Mouse (Mus musculus): ENCODE data around the gene Gng5. TPM values are rescaled to one million over a fixed set of nuclear protein-coding genes. Genes with fewer than 3 reads are reported as not detected.
A peak's percentile ranks its signal among the peaks of the same experiment; 100 is the strongest.

Gng5 gene
- polyA plus RNA-seq, 1 experiment from 2014 or later, result 609 TPM

DNA sequence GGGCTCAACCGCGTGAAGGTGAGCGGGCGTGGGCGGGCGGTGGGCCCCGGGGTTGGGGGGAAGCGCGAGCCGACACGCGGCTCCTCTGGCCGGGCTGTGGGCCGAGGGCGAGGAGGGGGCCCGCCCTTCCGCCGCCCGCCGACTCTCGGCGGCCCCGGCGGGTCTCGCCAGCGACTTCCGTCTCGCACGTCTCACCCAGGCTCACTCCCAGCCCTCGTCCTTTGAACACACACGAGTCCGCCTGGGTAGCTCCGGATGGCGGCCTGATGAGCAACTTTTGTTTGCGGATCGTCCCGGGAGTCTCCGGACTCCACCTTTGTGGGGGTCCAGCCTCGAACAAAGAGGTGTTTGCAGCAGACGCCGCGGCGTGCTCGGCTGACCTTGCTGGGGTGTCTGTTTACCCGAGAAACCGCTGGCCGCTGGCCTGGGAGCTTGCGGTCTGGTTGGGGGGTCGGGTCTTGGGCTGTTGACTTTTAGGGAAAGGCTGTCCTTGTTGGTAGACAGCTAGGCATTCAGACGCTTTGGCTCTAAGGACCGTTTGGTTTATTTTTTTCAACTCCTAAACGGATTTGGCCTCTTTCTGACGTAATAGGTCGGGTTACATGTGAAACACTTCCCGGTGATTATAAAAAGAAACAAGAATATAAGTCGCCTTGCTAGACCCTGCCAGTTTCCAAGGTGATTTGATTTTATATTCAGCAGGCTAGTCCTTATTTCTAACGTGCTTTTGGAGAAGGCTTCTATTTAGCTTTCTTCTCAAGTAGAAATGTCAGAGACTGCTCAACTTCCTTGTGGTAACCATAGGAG, 599 bp downstream of the Gng5 start:
- H3K9me3 ChIP-seq, result no peaks in the 10 kb centered on the region
- WGBS, result under 1% methylated on average over 57 of the region's 57 CpGs
- peaks cover 8% of the 10 kb centered on the region for H3K36me3 ChIP-seq
- H3K4me1 ChIP-seq (replicated peaks), result peaks cover 25% of the 10 kb centered on the region
- peak overlapping the region; percentile 77 for H3K27ac ChIP-seq
- H3K4me3 ChIP-seq (replicated peaks), result peak overlapping the region; percentile 80
- ATAC-seq, result peak; percentile 90
- no peaks in the 10 kb centered on the region for H3K27me3 ChIP-seq
- peak overlapping the region; percentile 66 for H3K4me2 ChIP-seq (replicated peaks)
- peak overlapping the region; percentile 82 for H3K9ac ChIP-seq (replicated peaks)

DNA sequence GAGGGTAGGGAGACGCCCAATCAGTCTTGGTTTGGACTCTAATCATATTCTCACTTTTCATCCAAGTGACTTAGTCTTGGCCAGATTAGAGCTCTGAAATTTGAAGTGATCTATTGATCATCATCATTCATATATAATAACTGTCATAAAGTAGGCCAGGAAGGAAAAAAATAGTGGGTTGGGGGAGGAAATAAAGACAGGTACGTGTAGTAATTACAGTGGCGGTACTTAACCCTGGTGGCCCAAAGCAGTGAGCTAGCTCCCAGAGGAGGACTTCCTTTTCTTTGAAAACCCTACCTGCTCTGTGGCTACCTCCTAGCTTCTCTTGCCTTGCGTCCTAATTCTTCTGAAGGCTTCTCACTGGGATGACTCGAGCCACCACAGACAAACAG, 1.2 kb downstream of the Gng5 start:
- ATAC-seq, result no peak
- peak overlapping the region; percentile 66 for H3K4me2 ChIP-seq (replicated peaks)
- peaks cover 13% of the 10 kb centered on the region for H3K36me3 ChIP-seq
- H3K4me1 ChIP-seq (replicated peaks), result peaks cover 25% of the 10 kb centered on the region
- no peaks in the 10 kb centered on the region for H3K27me3 ChIP-seq
- 6% methylated on average over 5 of the region's 5 CpGs for WGBS
- H3K4me3 ChIP-seq (replicated peaks), result peak overlapping the region; percentile 80
- peak overlapping the region; percentile 82 for H3K9ac ChIP-seq (replicated peaks)
- H3K9me3 ChIP-seq, result no peaks in the 10 kb centered on the region
- no peak overlapping the region for H3K27ac ChIP-seq

DNA sequence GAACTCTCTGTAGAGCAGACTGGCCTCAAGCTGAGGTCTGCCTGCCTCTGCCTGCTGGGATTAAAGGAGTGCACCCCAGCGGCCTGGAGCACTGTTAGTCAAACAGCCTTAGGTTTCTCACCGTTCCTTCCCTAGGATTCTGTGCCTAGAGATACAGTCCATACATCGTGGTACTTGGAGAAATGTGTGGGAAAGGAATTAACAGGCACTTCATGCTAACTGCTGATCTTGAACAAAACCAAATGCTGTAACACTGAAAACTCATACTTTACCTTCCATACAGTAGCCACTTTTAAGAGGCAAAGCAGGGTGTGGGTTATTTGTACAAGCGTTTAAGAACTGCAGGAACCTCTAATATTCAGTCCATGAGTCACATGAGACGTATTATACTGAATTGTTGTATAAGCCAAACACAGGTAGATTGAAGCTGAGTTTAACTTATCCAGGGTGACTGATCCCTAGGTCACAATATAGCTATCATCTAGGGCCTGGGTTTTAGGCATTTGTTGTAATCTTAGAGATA, 2.1 kb downstream of the Gng5 start:
- Histone ChIP-seq H3K27ac (no peak overlapping the region), H3K4me3 (replicated peaks) (peak overlapping the region; percentile 80), H3K9ac (replicated peaks) (0 out of 2 replicates have a peak overlapping the region, but pooled peaks have one; percentile 37), H3K27me3 (no peaks in the 10 kb centered on the region), H3K4me1 (replicated peaks) (peaks cover 25% of the 10 kb centered on the region), H3K4me2 (replicated peaks) (peak overlapping the region; percentile 66), H3K36me3 (peaks cover 19% of the 10 kb centered on the region), H3K9me3 (no peaks in the 10 kb centered on the region)
- no peak for ATAC-seq
- WGBS, result 68% methylated on average over 5 of the region's 5 CpGs

DNA sequence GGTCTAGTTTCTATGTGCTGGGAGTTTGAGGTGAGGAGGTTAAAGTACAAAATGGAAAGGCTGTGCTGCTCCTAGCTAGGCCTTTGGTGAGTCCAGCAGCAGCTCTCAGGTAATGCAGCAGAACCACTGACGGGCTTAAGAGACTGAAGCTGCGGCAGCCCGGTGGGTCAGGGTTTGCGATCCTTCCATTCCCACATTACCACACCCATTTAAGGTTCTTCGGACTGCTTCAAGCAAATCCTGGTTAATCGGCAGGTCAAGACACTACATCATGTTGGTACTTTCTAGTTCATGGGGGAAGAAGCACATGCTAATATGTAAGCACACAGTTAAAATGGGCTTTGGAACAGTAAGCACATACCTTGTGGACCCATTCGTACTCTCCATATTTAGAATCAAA, 7.1 kb downstream of the Gng5 start:
- Histone ChIP-seq H3K27me3 (no peaks in the 10 kb centered on the region), H3K27ac (no peak overlapping the region), H3K4me1 (replicated peaks) (peaks cover 13% of the 10 kb centered on the region), H3K9me3 (no peaks in the 10 kb centered on the region), H3K4me2 (replicated peaks) (no peak overlapping the region), H3K9ac (replicated peaks) (no peak overlapping the region), H3K4me3 (replicated peaks) (no peak overlapping the region), H3K36me3 (peaks cover 64% of the 10 kb centered on the region)
- 92% methylated on average over 7 of the region's 7 CpGs for WGBS
- no peak for ATAC-seq

DNA sequence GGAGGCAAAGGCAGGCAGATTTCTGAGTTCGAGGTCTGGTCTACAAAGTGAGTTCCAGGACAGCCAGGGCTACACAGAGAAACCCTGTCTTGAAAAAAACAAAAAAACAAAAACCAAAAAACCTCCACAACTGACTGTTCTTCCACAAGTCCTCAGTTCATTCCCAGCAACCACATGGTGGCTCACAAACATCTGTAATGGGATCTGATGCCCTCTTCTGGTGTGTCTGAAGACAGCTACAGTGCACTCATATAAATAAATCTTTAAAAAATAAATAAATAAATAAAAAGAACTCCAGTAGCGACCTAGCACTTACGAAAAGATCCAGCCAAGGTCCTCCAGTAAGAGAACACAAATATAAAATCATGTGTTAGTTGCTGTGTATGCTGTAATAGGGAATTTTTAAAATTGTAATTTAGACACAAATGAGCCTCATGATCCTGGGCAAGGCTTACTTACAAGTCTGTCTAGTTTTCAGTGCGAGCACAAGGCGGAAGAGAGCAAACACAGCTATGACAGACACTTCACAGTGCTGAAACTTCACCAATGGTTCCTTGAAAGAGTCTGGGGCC, 20.7 kb downstream of the Gng5 start:
- H3K27ac ChIP-seq, result peak overlapping the region; percentile 98
- H3K36me3 ChIP-seq, result peaks cover 17% of the 10 kb centered on the region
- 41% methylated on average over 5 of the region's 5 CpGs for WGBS
- H3K27me3 ChIP-seq, result no peaks in the 10 kb centered on the region
- no peaks in the 10 kb centered on the region for H3K9me3 ChIP-seq
- H3K9ac ChIP-seq (replicated peaks), result peak overlapping the region; percentile 83
- peak overlapping the region; percentile 80 for H3K4me3 ChIP-seq (replicated peaks)
- ATAC-seq, result no peak; the same call in 1 of the 2 replicates
- peaks cover 11% of the 10 kb centered on the region for H3K4me1 ChIP-seq (replicated peaks)
- H3K4me2 ChIP-seq (replicated peaks), result peak overlapping the region; percentile 74

DNA sequence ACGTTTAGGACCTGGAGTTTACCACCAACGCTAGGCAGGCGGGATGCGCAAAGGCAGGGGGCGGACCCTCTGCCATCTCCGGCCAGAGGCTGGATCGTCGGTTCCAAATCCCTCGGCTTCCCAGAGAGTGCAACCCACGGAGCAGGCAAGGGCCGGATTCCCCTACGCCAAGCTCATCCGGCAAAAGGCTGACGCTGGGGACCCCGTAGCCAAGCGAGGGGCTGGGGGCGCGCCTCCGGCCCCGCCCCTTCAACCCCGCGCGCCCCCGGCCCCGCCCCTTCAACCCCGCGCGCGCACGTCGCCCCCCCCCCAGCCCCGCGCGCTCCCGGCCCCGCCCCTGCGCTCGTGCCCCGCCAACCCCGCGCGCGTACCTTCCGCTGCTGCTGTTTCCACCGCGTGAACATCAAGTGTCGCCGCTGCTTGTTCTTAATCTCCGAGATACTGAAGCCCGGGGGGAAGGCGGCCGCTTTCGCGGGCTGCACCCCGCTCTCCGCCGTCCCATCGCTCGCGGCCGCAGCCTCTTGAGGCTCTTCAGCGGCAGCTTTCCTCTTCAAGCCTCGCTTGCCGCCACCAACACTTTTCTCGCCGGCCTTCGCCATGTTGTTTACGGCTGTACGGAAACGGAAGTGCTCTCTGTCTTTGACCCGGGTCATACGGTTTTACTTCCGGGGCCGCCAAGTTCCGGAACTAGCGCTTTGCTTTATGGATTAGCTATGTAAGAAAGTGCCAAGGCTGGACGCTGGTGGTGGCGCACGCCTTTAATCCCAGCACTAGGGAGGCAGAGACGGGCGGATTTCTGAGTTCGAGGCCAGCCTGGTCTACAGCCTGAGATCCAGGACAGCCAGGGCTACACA, 21.4 kb downstream of the Gng5 start, which contains the start of gene Rpf1:
Rpf1 (minus strand) TSS at position 632 of the 854 bp plus-strand sequence.
- H3K9me3 ChIP-seq, result no peaks in the 10 kb centered on the region
- H3K9ac ChIP-seq (replicated peaks), result peak within 1 kb of the TSS; percentile 83
- ATAC-seq, result peak; percentile 96
- H3K36me3 ChIP-seq, result peaks cover 17% of the 10 kb centered on the region
- H3K4me1 ChIP-seq (replicated peaks), result peaks cover 11% of the 10 kb centered on the region
- H3K27ac ChIP-seq, result peak within 1 kb of the TSS; percentile 98
- no peaks in the 10 kb centered on the region for H3K27me3 ChIP-seq
- under 1% methylated on average over 56 of the region's 82 CpGs for WGBS
- peak within 1 kb of the TSS; percentile 74 for H3K4me2 ChIP-seq (replicated peaks)
- H3K4me3 ChIP-seq (replicated peaks), result peak within 1 kb of the TSS; percentile 80

DNA sequence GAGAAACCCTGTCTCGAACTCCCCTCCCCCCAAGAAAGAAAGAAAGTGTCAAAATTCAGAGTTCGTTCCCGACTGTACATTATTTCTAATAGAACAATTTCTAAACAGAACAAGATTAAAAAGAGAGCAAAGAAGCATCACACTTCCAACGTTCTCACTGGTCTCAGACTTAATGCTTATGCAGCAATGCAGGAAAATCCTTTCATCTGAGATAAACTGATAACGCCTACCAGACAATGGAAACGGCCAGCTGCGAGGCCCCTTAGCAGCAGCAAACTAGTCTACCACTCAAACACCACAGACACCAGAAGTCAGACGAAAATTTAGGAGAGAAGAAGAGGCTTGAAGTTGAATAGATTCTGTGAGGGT, 22.0 kb downstream of the Gng5 start:
- no peak overlapping the region for H3K9ac ChIP-seq (replicated peaks)
- WGBS, result 19% methylated on average over 8 of the region's 8 CpGs

DNA sequence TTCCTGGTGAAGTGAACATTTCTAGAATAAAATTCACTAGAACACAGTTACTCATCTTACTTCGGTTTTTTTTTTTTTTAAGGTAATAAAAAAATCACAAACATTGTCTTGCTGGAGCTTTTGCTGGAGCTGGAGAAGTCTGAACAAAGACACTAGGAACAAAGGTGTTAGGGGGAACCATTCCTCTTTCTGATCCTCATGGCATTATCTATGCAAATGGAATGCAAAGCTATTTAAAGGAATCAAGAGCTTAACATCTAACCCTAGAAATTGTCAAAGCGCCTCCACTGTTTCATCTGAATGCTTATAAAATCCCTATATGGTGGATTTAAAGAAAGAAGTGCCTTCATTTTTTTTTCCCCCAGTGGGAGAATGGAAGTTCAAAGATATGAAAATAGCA, 28.7 kb downstream of the Gng5 start:
- Histone ChIP-seq H3K9me3 (no peaks in the 10 kb centered on the region), H3K4me3 (replicated peaks) (no peak overlapping the region), H3K27me3 (no peaks in the 10 kb centered on the region), H3K4me2 (replicated peaks) (no peak overlapping the region), H3K4me1 (replicated peaks) (0 out of 2 replicates have a peak, but pooled peaks cover 6% of the 10 kb centered on the region), H3K27ac (no peak overlapping the region), H3K9ac (replicated peaks) (no peak overlapping the region), H3K36me3 (no peaks in the 10 kb centered on the region)
- 13% methylated on average over 2 of the region's 2 CpGs for WGBS
- no peak for ATAC-seq

More for the DNA sequence above, 22.0 kb downstream of the Gng5 start:
- Histone ChIP-seq H3K4me3 (replicated peaks) (peak overlapping the region; percentile 80), H3K27me3 (no peaks in the 10 kb centered on the region), H3K4me1 (replicated peaks) (peaks cover 11% of the 10 kb centered on the region), H3K9me3 (no peaks in the 10 kb centered on the region), H3K36me3 (peaks cover 17% of the 10 kb centered on the region), H3K4me2 (replicated peaks) (peak overlapping the region; percentile 74), H3K27ac (peak overlapping the region; percentile 98)
- 0 out of 2 replicates have a peak, but pooled peaks have one; percentile 1 for ATAC-seq

DNA sequence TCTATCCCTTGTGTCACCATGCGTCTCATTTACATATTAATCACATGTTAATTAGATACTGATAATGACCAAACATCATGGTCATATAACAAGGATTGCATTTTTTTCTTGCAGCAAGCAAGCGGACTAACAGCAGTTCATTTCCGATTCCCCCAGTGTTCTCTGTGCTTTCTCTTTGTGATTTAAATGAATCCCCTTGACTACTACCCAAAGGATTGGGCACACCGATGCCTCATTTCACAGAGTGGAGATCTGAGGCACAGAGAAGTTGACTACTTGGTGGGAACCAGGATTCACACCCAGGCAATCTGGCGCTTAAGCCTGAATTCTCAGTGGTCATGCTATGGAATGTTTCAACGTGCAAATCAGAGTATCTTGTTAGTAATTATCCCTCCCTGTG, 35.4 kb downstream of the Gng5 start:
- no peaks in the 10 kb centered on the region for H3K36me3 ChIP-seq
- no peaks in the 10 kb centered on the region for H3K4me1 ChIP-seq (replicated peaks)
- 57% methylated on average over 6 of the region's 6 CpGs for WGBS
- no peak overlapping the region for H3K4me3 ChIP-seq (replicated peaks)
- no peak for ATAC-seq
- no peaks in the 10 kb centered on the region for H3K27me3 ChIP-seq
- H3K9ac ChIP-seq (replicated peaks), result no peak overlapping the region
- H3K27ac ChIP-seq, result no peak overlapping the region
- H3K4me2 ChIP-seq (replicated peaks), result no peak overlapping the region
- no peaks in the 10 kb centered on the region for H3K9me3 ChIP-seq

DNA sequence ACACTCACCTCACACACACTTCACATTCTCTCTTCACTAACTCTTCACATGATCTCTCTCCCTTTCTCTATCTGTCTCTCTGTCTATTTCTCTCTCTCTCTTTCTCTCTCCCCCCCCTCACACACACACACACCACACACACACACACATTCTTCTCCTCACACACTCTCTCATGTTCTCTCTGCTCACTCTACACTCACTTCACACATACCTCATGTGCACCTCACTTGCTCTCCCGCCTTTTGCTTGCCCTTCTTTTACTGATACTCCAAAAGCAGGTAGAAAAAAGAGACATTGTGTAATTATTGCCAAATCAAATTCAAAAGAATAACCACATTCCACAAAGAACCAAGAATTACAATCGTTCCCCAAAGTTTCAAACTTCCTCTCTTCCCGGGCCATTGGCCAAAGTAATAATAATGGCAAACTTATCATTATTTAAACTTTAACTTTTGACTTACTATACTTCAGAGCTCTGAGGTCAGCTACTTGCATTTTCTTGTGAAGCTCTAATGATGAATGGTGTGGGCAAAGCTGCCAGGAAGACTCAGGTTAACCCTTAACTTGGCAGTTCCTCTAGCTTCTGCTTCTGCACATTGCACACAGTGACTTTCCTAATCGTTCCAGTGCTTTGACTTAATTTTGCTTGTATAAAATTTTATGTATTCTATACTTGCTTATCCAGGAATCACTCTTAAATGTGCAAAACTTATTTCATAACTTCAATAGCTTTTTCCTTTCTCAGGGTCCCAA, 41.1 kb downstream of the Gng5 start:
- H3K27ac ChIP-seq, result no peak overlapping the region
- no peaks in the 10 kb centered on the region for H3K36me3 ChIP-seq
- ATAC-seq, result no peak
- no peaks in the 10 kb centered on the region for H3K9me3 ChIP-seq
- H3K27me3 ChIP-seq, result no peaks in the 10 kb centered on the region
- H3K4me1 ChIP-seq (replicated peaks), result no peaks in the 10 kb centered on the region
- no peak overlapping the region for H3K9ac ChIP-seq (replicated peaks)
- no peak overlapping the region for H3K4me2 ChIP-seq (replicated peaks)
- WGBS, result 89% methylated on average over 4 of the region's 4 CpGs
- no peak overlapping the region for H3K4me3 ChIP-seq (replicated peaks)

DNA sequence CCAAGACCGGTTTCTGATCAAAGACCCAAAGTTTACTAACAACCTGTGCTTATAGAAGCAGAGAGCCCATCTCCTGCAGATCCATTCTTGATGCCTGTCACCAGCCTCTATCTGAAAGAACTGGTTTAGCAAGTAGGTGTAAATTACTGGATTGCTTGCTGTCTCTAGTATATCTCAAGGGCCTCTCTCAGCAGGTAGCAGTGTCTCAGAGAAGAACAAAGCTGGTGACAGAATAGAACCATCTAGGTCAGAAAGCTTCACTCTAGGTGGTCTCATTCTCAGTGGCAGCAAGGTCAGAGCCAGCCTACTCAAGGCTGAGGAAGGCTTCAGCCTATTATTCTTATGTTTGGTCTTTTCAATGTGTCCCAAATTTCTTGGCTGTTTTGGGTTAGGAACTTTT, 44.0 kb downstream of the Gng5 start:
- H3K4me2 ChIP-seq (replicated peaks), result no peak overlapping the region
- H3K4me3 ChIP-seq (replicated peaks), result no peak overlapping the region
- 53% methylated on average over 1 of the region's 1 CpGs for WGBS
- H3K27ac ChIP-seq, result no peak overlapping the region
- no peaks in the 10 kb centered on the region for H3K36me3 ChIP-seq
- no peaks in the 10 kb centered on the region for H3K9me3 ChIP-seq
- ATAC-seq, result no peak
- no peaks in the 10 kb centered on the region for H3K4me1 ChIP-seq (replicated peaks)
- no peak overlapping the region for H3K9ac ChIP-seq (replicated peaks)
- no peaks in the 10 kb centered on the region for H3K27me3 ChIP-seq

All from midbrain, embryonic 13.5 days (tissue).